Mouse (Mus musculus): ENCODE data around the gene Hivep2. TPM values are rescaled to one million over a fixed set of nuclear protein-coding genes. Genes with fewer than 3 reads are reported as not detected.

Gene Hivep2
- polyA plus RNA-seq (2014; fragmentation: Illumina TruSeq; extraction: RNeasy Lipid Tissue Mini Kit (QIAGEN cat#74804); ENCODE audit: low read depth, low replicate concordance): 14.1 TPM

DNA sequence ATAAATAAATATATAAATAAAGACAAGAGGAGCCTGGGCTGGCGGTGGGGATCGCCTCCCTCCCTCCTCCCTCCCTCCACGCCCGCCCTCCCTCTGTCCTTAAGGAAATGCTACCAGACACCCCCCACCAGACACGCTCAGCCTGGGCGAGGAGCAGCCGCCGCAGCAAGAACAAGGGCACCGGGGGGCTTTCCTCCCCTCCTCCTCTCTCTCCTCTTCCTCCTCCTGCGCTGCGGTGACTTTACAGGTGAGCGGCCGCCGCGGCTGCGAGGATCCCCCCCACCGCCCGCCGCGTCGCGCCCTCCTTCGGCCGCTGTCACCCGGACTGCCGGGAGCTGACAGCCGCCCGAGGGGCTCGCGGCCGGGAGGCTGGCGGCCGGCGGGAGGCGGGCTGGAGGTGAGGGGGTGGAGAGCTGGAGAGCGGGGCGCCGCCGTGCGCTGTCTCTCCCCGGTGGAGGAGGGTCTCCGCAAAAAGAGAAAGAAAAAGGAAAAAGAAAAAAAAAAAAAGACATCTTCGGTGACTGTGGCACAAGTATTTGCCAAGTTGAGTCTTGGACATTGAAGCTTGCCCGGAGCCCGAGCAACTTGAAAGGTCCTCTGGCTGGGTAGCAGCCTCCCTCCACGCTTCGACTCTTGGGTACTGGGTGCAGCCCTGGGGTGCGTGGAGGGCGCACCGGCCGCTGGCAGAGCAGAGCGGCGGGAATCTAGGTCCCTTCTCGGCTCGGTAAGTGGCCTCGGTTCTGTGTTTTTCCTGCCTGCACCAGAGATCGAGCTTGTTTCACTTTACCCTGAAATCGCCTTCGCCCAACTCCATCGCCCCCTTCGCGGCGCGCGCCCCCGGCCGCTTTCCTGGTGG lies at the start of gene Hivep2:
Hivep2 (plus strand) TSS at position 102 of the 856 bp plus-strand sequence.

Other genes with a start within 250 kb of the Hivep2 start
- 29.2 TPM for gene Aig1, start 97.1 kb upstream of the Hivep2 start, polyA plus RNA-seq (2014; fragmentation: Illumina TruSeq; extraction: RNeasy Lipid Tissue Mini Kit (QIAGEN cat#74804); ENCODE audit: low read depth, low replicate concordance)

Data from adipose tissue, adult 10 weeks (tissue).